Mouse (Mus musculus): ENCODE data around the gene Adgrg4. TPM values are rescaled to one million over a fixed set of nuclear protein-coding genes. Genes with fewer than 3 reads are reported as not detected.

Gene Adgrg4
- total RNA-seq, 1 experiment: not detected

GRCm38 (mm10) chrX:56839369-56839768 is 30.6 kb upstream of the Adgrg4 start:
- in situ Hi-C loops (cut with MboI; ENCODE audit: low sequenced_read_pairs in 2 of 2, unreplicated experiment in 2 of 2): no loop called here
- no peak for TF ChIP-seq HCFC1 (IDR thresholded peaks at IDR 0.05; ENCODE audit: borderline replicate concordance, insufficient read depth, low read length)
- no peak for TF ChIP-seq ZC3H11A (IDR thresholded peaks at IDR 0.05; ENCODE audit: borderline replicate concordance, low read depth, low read length)
- no peak for TF ChIP-seq MAFK (IDR thresholded peaks at IDR 0.05; ENCODE audit: insufficient read depth, low read depth, low read length)
- no peak for DNase-seq (ENCODE audit: low read depth, low spot score)
- no peaks in the 10 kb centered on the region for H3K36me3 ChIP-seq (ENCODE audit: control insufficient read depth, insufficient read depth, low read length, poor library complexity, severe bottlenecking)
- H3K27ac ChIP-seq (ENCODE audit: insufficient read depth, low read depth, low read length, poor library complexity, severe bottlenecking): no peak overlapping the region
- no peaks in the 10 kb centered on the region for H3K9me3 ChIP-seq (ENCODE audit: control insufficient read depth, insufficient read depth, low read depth, low read length)
- H3K4me1 ChIP-seq (ENCODE audit: control insufficient read depth in 2 of 2, insufficient read depth in 2 of 2, low read length in 2 of 2, poor library complexity in 1 of 2): no peaks in the 10 kb centered on the region
- H3K4me3 ChIP-seq (ENCODE audit: insufficient read depth in 1 of 2, low read depth in 1 of 2, low read length in 2 of 2, poor library complexity in 1 of 2, severe bottlenecking in 1 of 2): no peak overlapping the region
- no peak overlapping the region for H3K9ac ChIP-seq (ENCODE audit: insufficient read depth, low read depth, low read length, poor library complexity, severe bottlenecking)

GRCm38 (mm10) chrX:56841255-56841654 is 28.7 kb upstream of the Adgrg4 start:
- Histone ChIP-seq H3K36me3 (ENCODE audit: control insufficient read depth, insufficient read depth, low read length, poor library complexity, severe bottlenecking) (no peaks in the 10 kb centered on the region), H3K9ac (ENCODE audit: insufficient read depth, low read depth, low read length, poor library complexity, severe bottlenecking) (no peak overlapping the region)
- in situ Hi-C loops (cut with MboI; ENCODE audit: low sequenced_read_pairs in 2 of 2, unreplicated experiment in 2 of 2): no loop called here

DNA sequence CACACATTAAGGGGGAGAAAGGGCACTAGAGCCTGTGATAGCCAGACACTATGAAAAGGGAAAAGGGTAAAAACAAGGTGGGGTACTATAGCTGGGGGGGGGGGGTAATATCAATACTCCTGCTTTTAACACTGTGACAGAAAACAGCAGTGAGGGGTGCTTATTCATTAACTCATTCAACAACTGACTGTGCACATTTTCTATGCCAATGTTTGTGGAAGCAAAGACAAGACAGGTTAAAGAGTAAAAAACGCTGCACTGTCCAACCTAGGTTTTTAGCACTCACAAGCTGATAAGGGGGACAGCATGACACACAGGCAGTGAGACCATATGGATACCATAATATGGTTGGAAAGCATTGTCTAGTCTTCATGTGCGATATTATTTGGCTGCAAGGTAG is 142.9 kb downstream of the Adgrg4 start:
- H3K36me3 ChIP-seq (ENCODE audit: control insufficient read depth, insufficient read depth, low read length, poor library complexity, severe bottlenecking): no peaks in the 10 kb centered on the region
- H3K4me1 ChIP-seq (ENCODE audit: control insufficient read depth in 2 of 2, insufficient read depth in 2 of 2, low read length in 2 of 2, poor library complexity in 1 of 2): no peaks in the 10 kb centered on the region
- in situ Hi-C loops (cut with MboI; ENCODE audit: low sequenced_read_pairs in 2 of 2, unreplicated experiment in 2 of 2): no loop called here
- TF ChIP-seq MAFK (IDR thresholded peaks at IDR 0.05; ENCODE audit: insufficient read depth, low read depth, low read length): no peak
- no peak for TF ChIP-seq ZC3H11A (IDR thresholded peaks at IDR 0.05; ENCODE audit: borderline replicate concordance, low read depth, low read length)
- TF ChIP-seq HCFC1 (IDR thresholded peaks at IDR 0.05; ENCODE audit: borderline replicate concordance, insufficient read depth, low read length): no peak
- no peak for TF ChIP-seq ZNF384 (IDR thresholded peaks at IDR 0.05; ENCODE audit: low read depth, low read length)
- TF ChIP-seq CHD2 (IDR thresholded peaks at IDR 0.05; ENCODE audit: low read depth, low read length): no peak
- no peak overlapping the region for H3K27ac ChIP-seq (ENCODE audit: insufficient read depth, low read depth, low read length, poor library complexity, severe bottlenecking)
- DNase-seq (ENCODE audit: low read depth, low spot score): no peak
- H3K4me3 ChIP-seq (ENCODE audit: insufficient read depth in 1 of 2, low read depth in 1 of 2, low read length in 2 of 2, poor library complexity in 1 of 2, severe bottlenecking in 1 of 2): no peak overlapping the region
- no peak overlapping the region for H3K9ac ChIP-seq (ENCODE audit: insufficient read depth, low read depth, low read length, poor library complexity, severe bottlenecking)
- no peaks in the 10 kb centered on the region for H3K9me3 ChIP-seq (ENCODE audit: control insufficient read depth, insufficient read depth, low read depth, low read length)

More at GRCm38 (mm10) chrX:56841255-56841654, 28.7 kb upstream of the Adgrg4 start:
- DNase-seq (ENCODE audit: low read depth, low spot score): no peak
- Histone ChIP-seq H3K9me3 (ENCODE audit: control insufficient read depth, insufficient read depth, low read depth, low read length) (no peaks in the 10 kb centered on the region), H3K4me3 (ENCODE audit: insufficient read depth in 1 of 2, low read depth in 1 of 2, low read length in 2 of 2, poor library complexity in 1 of 2, severe bottlenecking in 1 of 2) (no peak overlapping the region), H3K27ac (ENCODE audit: insufficient read depth, low read depth, low read length, poor library complexity, severe bottlenecking) (no peak overlapping the region), H3K4me1 (ENCODE audit: control insufficient read depth in 2 of 2, insufficient read depth in 2 of 2, low read length in 2 of 2, poor library complexity in 1 of 2) (no peaks in the 10 kb centered on the region)
- TF ChIP-seq HCFC1 (IDR thresholded peaks at IDR 0.05; ENCODE audit: borderline replicate concordance, insufficient read depth, low read length) (no peak), CHD2 (IDR thresholded peaks at IDR 0.05; ENCODE audit: low read depth, low read length) (no peak), ZNF384 (IDR thresholded peaks at IDR 0.05; ENCODE audit: low read depth, low read length) (no peak), ZC3H11A (IDR thresholded peaks at IDR 0.05; ENCODE audit: borderline replicate concordance, low read depth, low read length) (no peak)

DNA sequence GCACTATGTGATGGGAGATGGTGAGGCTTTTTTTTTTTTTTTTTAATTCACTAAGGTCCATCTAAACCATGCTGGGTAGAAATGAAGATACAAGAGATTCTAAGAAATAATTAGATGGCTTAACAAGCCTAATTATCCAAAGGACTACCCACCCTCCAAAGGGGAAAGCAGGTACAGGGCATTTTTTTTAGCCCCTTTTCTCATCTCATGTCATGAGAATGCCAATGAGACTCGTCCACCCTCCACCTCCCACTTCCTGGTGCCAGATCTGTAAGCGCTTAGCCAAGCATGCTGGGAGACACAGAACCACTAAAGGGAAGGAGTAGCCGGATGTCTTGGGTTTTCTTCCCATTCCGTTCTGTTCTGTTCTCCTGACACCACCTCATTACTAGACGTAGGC is 172.8 kb downstream of the Adgrg4 start, which contains the start of gene Brs3:
TSS of gene Brs3 (plus strand) at position 301 of the 400 bp plus-strand sequence.
- no peak within 1 kb of the TSS for H3K4me3 ChIP-seq (ENCODE audit: insufficient read depth in 1 of 2, low read depth in 1 of 2, low read length in 2 of 2, poor library complexity in 1 of 2, severe bottlenecking in 1 of 2)
- H3K9me3 ChIP-seq (ENCODE audit: control insufficient read depth, insufficient read depth, low read depth, low read length): no peaks in the 10 kb centered on the region
- in situ Hi-C loops (cut with MboI; ENCODE audit: low sequenced_read_pairs in 2 of 2, unreplicated experiment in 2 of 2): no loop called here
- no peaks in the 10 kb centered on the region for H3K4me1 ChIP-seq (ENCODE audit: control insufficient read depth in 2 of 2, insufficient read depth in 2 of 2, low read length in 2 of 2, poor library complexity in 1 of 2)
- no peak within 1 kb of the TSS for H3K27ac ChIP-seq (ENCODE audit: insufficient read depth, low read depth, low read length, poor library complexity, severe bottlenecking)
- TF ChIP-seq CHD2 (IDR thresholded peaks at IDR 0.05; ENCODE audit: low read depth, low read length) (no peak), ZNF384 (IDR thresholded peaks at IDR 0.05; ENCODE audit: low read depth, low read length) (no peak), HCFC1 (IDR thresholded peaks at IDR 0.05; ENCODE audit: borderline replicate concordance, insufficient read depth, low read length) (no peak), MAFK (IDR thresholded peaks at IDR 0.05; ENCODE audit: insufficient read depth, low read depth, low read length) (no peak), ZC3H11A (IDR thresholded peaks at IDR 0.05; ENCODE audit: borderline replicate concordance, low read depth, low read length) (no peak)
- no peak for DNase-seq (ENCODE audit: low read depth, low spot score)
- no peaks in the 10 kb centered on the region for H3K36me3 ChIP-seq (ENCODE audit: control insufficient read depth, insufficient read depth, low read length, poor library complexity, severe bottlenecking)
- H3K9ac ChIP-seq (ENCODE audit: insufficient read depth, low read depth, low read length, poor library complexity, severe bottlenecking): no peak within 1 kb of the TSS

- DNase-seq (ENCODE audit: low read depth, low spot score): no peak
- H3K4me3 ChIP-seq (ENCODE audit: insufficient read depth in 1 of 2, low read depth in 1 of 2, low read length in 2 of 2, poor library complexity in 1 of 2, severe bottlenecking in 1 of 2): no peak overlapping the region
- in situ Hi-C loops (cut with MboI; ENCODE audit: low sequenced_read_pairs in 2 of 2, unreplicated experiment in 2 of 2): no loop called here
- H3K4me1 ChIP-seq (ENCODE audit: control insufficient read depth in 2 of 2, insufficient read depth in 2 of 2, low read length in 2 of 2, poor library complexity in 1 of 2): no peaks in the 10 kb centered on the region
- no peak overlapping the region for H3K9ac ChIP-seq (ENCODE audit: insufficient read depth, low read depth, low read length, poor library complexity, severe bottlenecking)
- H3K36me3 ChIP-seq (ENCODE audit: control insufficient read depth, insufficient read depth, low read length, poor library complexity, severe bottlenecking): no peaks in the 10 kb centered on the region
- no peak for TF ChIP-seq MAFK (IDR thresholded peaks at IDR 0.05; ENCODE audit: insufficient read depth, low read depth, low read length)
- no peak for TF ChIP-seq CHD2 (IDR thresholded peaks at IDR 0.05; ENCODE audit: low read depth, low read length)
- TF ChIP-seq ZNF384 (IDR thresholded peaks at IDR 0.05; ENCODE audit: low read depth, low read length): no peak
- TF ChIP-seq ZC3H11A (IDR thresholded peaks at IDR 0.05; ENCODE audit: borderline replicate concordance, low read depth, low read length): no peak
- TF ChIP-seq HCFC1 (IDR thresholded peaks at IDR 0.05; ENCODE audit: borderline replicate concordance, insufficient read depth, low read length): no peak
- H3K9me3 ChIP-seq (ENCODE audit: control insufficient read depth, insufficient read depth, low read depth, low read length): no peaks in the 10 kb centered on the region
- H3K27ac ChIP-seq (ENCODE audit: insufficient read depth, low read depth, low read length, poor library complexity, severe bottlenecking): no peak overlapping the region
Observed at GRCm38 (mm10) chrX:57043869-57044268, 173.9 kb downstream of the Adgrg4 start.

Other genes starting within 250 kb of the Adgrg4 start
- gene Fhl1, start 138.4 kb upstream of the Adgrg4 start, total RNA-seq (2012; rRNA removed): 42.7 and 47.1 TPM in 2 replicates
- gene Map7d3, start 47.8 kb upstream of the Adgrg4 start, total RNA-seq (2012; rRNA removed): 2.6 and 2.8 TPM in 2 replicates
- gene Brs3, start 172.9 kb downstream of the Adgrg4 start, total RNA-seq (2012; rRNA removed): not detected in 2 replicates
- gene Htatsf1, start 183.4 kb downstream of the Adgrg4 start, total RNA-seq (2012; rRNA removed): 18.1 and 20.7 TPM in 2 replicates
- gene Vgll1, start 217.9 kb downstream of the Adgrg4 start, total RNA-seq (2012; rRNA removed): 0.37 and 1.2 TPM in 2 replicates